Mouse (Mus musculus): ENCODE results near the gene Gm884.
A peak's percentile ranks its signal among the peaks of the same experiment; 100 is the strongest.

The Gm884 gene

GRCm38 (mm10) chr11:103621040-103621439 lies at the start of gene Gm884:
Gene Gm884, minus strand, starts transcription at chr11:103621140.
- DNase-seq (ENCODE audit: low spot score), result no peak

- no peak for DNase-seq (ENCODE audit: low spot score)
Measured at GRCm38 (mm10) chr11:103666907-103667426, 46.0 kb upstream of the Gm884 start.

- DNase-seq (ENCODE audit: low spot score), result no peak
Measured at GRCm38 (mm10) chr11:103666181-103666906, 45.4 kb upstream of the Gm884 start.

GRCm38 (mm10) chr11:103665695-103666094 lies 44.8 kb upstream of the Gm884 start:
- DNase-seq (ENCODE audit: low spot score), result no peak

- DNase-seq (ENCODE audit: low spot score), result no peak
Measured at GRCm38 (mm10) chr11:103663119-103663518, 42.2 kb upstream of the Gm884 start.

- no peak for DNase-seq (ENCODE audit: low spot score)
Measured at GRCm38 (mm10) chr11:103662546-103662945, 41.6 kb upstream of the Gm884 start.

- no peak for DNase-seq (ENCODE audit: low spot score)
Measured at GRCm38 (mm10) chr11:103661863-103662262, 40.9 kb upstream of the Gm884 start.

- DNase-seq (ENCODE audit: low spot score), result no peak
Measured at GRCm38 (mm10) chr11:103658189-103658588, 37.2 kb upstream of the Gm884 start.

- peak; percentile 54 for DNase-seq (ENCODE audit: low spot score)
Measured at GRCm38 (mm10) chr11:103656520-103656919, 35.6 kb upstream of the Gm884 start.

GRCm38 (mm10) chr11:103653359-103653965 lies 32.5 kb upstream of the Gm884 start:
- DNase-seq (ENCODE audit: low spot score), result no peak

- DNase-seq (ENCODE audit: low spot score), result no peak
Measured at GRCm38 (mm10) chr11:103651426-103651825, 30.5 kb upstream of the Gm884 start.

GRCm38 (mm10) chr11:103649983-103650493 lies 29.1 kb upstream of the Gm884 start:
- no peak for DNase-seq (ENCODE audit: low spot score)

- DNase-seq (ENCODE audit: low spot score), result peak; percentile 6
Measured at GRCm38 (mm10) chr11:103649301-103649982, 28.5 kb upstream of the Gm884 start, which contains the start of gene Rprml. Gene Rprml, plus strand, starts transcription at chr11:103649570.

GRCm38 (mm10) chr11:103648656-103649055 lies 27.7 kb upstream of the Gm884 start:
- DNase-seq (ENCODE audit: low spot score), result no peak

- DNase-seq (ENCODE audit: low spot score), result no peak
Measured at GRCm38 (mm10) chr11:103647921-103648620, 27.1 kb upstream of the Gm884 start.

- no peak for DNase-seq (ENCODE audit: low spot score)
Measured at GRCm38 (mm10) chr11:103646301-103646700, 25.4 kb upstream of the Gm884 start.

- DNase-seq (ENCODE audit: low spot score), result no peak
Measured at GRCm38 (mm10) chr11:103645731-103646130, 24.8 kb upstream of the Gm884 start.

- DNase-seq (ENCODE audit: low spot score), result no peak
Measured at GRCm38 (mm10) chr11:103643211-103643610, 22.3 kb upstream of the Gm884 start.

- peak; percentile 50 for DNase-seq (ENCODE audit: low spot score)
Measured at GRCm38 (mm10) chr11:103639407-103639946, 18.5 kb upstream of the Gm884 start.

GRCm38 (mm10) chr11:103638790-103639189 lies 17.9 kb upstream of the Gm884 start, which contains the start of gene Lyzl6:
Gene Lyzl6, minus strand, starts transcription at chr11:103638890.
- no peak for DNase-seq (ENCODE audit: low spot score)

- DNase-seq (ENCODE audit: low spot score), result no peak
Measured at GRCm38 (mm10) chr11:103636261-103636660, 15.3 kb upstream of the Gm884 start.

GRCm38 (mm10) chr11:103635481-103635880 lies 14.5 kb upstream of the Gm884 start:
- DNase-seq (ENCODE audit: low spot score), result no peak
